Mouse (Mus musculus): ENCODE measurements around the gene Ndufv1.
A peak's percentile ranks its signal among the peaks of the same experiment; 100 is the strongest.
"Not testable (repeated sequence)": the region's sequence is repeated elsewhere in the genome, so short reads cannot be mapped to it uniquely, and the experiment has no call there.

Ndufv1 gene

DNA sequence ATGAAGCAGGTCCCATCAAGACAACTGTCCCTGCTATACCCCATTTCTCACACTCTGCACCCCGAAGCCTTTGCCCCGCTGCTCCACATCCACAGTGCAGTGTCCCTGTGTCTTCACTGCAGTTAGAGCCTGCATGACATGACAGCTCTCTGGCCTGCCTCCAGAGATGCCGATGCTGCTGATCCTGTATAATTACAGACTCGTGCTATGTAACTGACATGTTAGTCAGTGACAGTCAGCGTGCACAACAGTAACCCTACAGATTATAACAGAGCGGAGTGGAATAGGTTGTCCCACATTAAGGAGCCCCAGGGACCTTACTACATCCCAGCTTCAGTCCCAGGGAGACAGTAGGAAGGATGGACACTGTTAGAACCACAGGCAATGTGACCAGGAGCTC lies 38.0 kb downstream of the Ndufv1 start:
- DNase-seq (ENCODE audit: low spot score) = not testable (repeated sequence)

- peak; percentile 87 for DNase-seq (ENCODE audit: low spot score)
Observed at GRCm38 (mm10) chr19:3972229-3972628, 40.4 kb downstream of the Ndufv1 start, which contains the start of gene Aldh3b2. Gene Aldh3b2, plus strand, starts transcription at chr19:3972328.

GRCm38 (mm10) chr19:3967258-3967657 lies 45.3 kb downstream of the Ndufv1 start:
- DNase-seq (ENCODE audit: low spot score) = no peak

GRCm38 (mm10) chr19:3966330-3967075 lies 46.1 kb downstream of the Ndufv1 start:
- DNase-seq (ENCODE audit: low spot score) = no peak

- DNase-seq (ENCODE audit: low spot score) = no peak
Observed at GRCm38 (mm10) chr19:3964030-3964429, 48.6 kb downstream of the Ndufv1 start.

- peak; percentile 48 for DNase-seq (ENCODE audit: low spot score)
Observed at GRCm38 (mm10) chr19:3962469-3962868, 50.1 kb downstream of the Ndufv1 start.

- not testable (repeated sequence) for DNase-seq (ENCODE audit: low spot score)
Observed at GRCm38 (mm10) chr19:3961805-3962204, 50.8 kb downstream of the Ndufv1 start.

- DNase-seq (ENCODE audit: low spot score) = peak; percentile 62
Observed at GRCm38 (mm10) chr19:3960211-3960610, 52.4 kb downstream of the Ndufv1 start.

- DNase-seq (ENCODE audit: low spot score) = no peak
Observed at GRCm38 (mm10) chr19:3959030-3959429, 53.6 kb downstream of the Ndufv1 start.

DNA sequence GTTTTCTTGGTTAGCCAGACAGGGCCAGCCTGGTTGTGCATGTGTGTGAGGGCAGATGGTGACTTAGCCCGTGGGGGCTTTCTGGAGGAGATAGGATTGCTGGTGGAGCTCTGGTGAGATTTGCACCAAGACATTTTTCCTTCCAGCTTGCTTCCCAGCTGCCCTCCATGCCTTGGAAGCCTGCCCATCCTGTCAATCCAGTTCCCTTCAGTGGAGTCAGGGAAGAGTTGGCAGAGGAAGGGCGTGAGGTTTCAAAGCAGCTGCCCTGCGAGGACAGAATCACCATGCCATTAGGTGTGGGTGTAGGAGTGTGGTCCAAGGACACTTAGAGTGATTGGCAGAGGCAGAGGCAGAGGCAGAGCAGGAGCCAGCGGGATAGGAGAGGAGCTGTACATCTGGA lies 54.1 kb downstream of the Ndufv1 start, which contains the start of gene Aldh3b3:
Gene Aldh3b3 (plus strand): TSS at position 176 of the 400 bp plus-strand sequence.
- no peak for DNase-seq (ENCODE audit: low spot score)
